Mouse (Mus musculus): ENCODE data around the gene Slc35e4.

DNA sequence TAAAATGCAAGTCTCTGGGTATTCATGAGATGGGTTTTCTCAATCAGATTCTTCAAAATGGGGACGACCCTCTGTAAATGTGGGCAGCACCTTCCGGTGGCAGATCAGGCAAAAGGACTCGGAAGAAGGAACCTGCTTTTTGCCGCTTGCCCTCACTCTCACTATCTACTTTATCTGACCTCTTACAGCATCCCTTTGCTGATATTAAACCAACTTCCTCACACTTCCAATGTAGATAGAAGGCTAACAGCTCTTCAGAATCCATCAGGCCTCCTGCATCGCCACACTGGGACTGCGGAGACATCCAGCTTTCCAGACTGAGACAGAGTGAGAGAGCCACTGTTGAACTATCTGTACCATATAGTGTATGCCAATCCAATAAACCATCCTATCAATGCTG, 8.3 kb upstream of the Slc35e4 start:
- TF ChIP-seq CTCF (IDR thresholded peaks at IDR 0.05; ENCODE audit: low read depth, low read length) = no peak
- TF ChIP-seq GATA1 (IDR thresholded peaks at IDR 0.05; ENCODE audit: borderline replicate concordance, low read length) = no peak
- no peak for TF ChIP-seq GATA2 (IDR thresholded peaks at IDR 0.05; ENCODE audit: borderline replicate concordance, low read depth, low read length)
- no peak for TF ChIP-seq TAL1 (conservative IDR thresholded peaks at IDR 0.05; ENCODE audit: low read depth, low read length)
